26 mouse cellular contexts compared by ENCODE assay signal in the genomic region with DNA sequence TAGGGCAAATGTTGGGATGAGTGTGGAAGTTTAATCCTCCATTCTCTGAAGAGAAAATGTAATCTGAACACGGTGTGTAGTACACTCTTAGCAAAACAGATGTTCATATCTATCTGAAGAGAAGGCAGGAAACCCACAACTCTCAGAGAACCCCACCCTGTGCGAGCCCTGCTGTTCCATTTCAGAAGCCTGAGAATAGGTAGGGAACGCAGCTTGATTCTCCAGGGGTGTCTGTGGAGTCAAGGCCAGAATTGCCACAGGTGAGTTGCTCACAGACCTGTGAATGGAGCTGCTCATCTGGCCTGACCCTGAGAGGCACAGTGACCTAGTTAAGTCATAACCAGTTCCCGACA. TPM values are rescaled to one million over a fixed set of nuclear protein-coding genes. Genes with fewer than 3 reads are reported as not detected.
DNase-seq lines count a peak whose midpoint lies in the region; ATAC-seq lines count a peak whose summit lies in the region.
"Had no signal": no experiment of that assay in that cellular context is flagged by ENCODE, and none has a peak within 500 bp of the region (broad histone marks: within the 10 kb centered on the region; RNA-seq: fewer than 3 reads in every experiment).

No protein-coding gene starts in this region.

- ATAC-seq in embryonic facial prominence, embryonic 14.5 days (ENCODE audit: low read depth): peak; percentile 62; the same call in 1 of the 2 replicates
- ATAC-seq: forebrain, embryonic 13.5 days; forebrain, embryonic 16.5 days; hindbrain, postnatal 0 days had no signal

- H3K27me3 ChIP-seq in embryonic facial prominence, embryonic 14.5 days (replicated peaks; ENCODE audit: control insufficient read depth, insufficient read depth, low read length): no peaks in the 10 kb centered on the region
- no peaks in the 10 kb centered on the region for H3K27me3 ChIP-seq in embryonic facial prominence, embryonic 10.5 days (replicated peaks; ENCODE audit: low read depth, poor library complexity, severe bottlenecking)
- H3K27me3 ChIP-seq: embryonic facial prominence, embryonic 15.5 days; forebrain, embryonic 13.5 days had no signal

- no peak overlapping the region for H3K9ac ChIP-seq in embryonic facial prominence, embryonic 14.5 days (ENCODE audit: low read depth, low read length)
- H3K9ac ChIP-seq: embryonic facial prominence, embryonic 15.5 days; forebrain, embryonic 13.5 days; heart, embryonic 13.5 days; hindbrain, embryonic 14.5 days had no signal

- H3K36me3 ChIP-seq in embryonic facial prominence, embryonic 14.5 days (ENCODE audit: control insufficient read depth, insufficient read depth, low read length): no peaks in the 10 kb centered on the region
- H3K36me3 ChIP-seq in embryonic facial prominence, embryonic 10.5 days (replicated peaks): no peaks in the 10 kb centered on the region
- H3K36me3 ChIP-seq: embryonic facial prominence, embryonic 15.5 days; heart, embryonic 10.5 days; heart, embryonic 13.5 days had no signal

- H3K4me3 ChIP-seq in embryonic facial prominence, embryonic 14.5 days (ENCODE audit: low read depth, low read length): no peak overlapping the region
- H3K4me3 ChIP-seq in embryonic facial prominence, embryonic 10.5 days: no peak overlapping the region
- H3K4me3 ChIP-seq: embryonic facial prominence, embryonic 15.5 days; forebrain, embryonic 13.5 days; heart, adult 2 months; heart, embryonic 10.5 days; heart, embryonic 13.5 days had no signal

- no peaks in the 10 kb centered on the region for H3K9me3 ChIP-seq in embryonic facial prominence, embryonic 14.5 days (ENCODE audit: control insufficient read depth, low read length)
- no peaks in the 10 kb centered on the region for H3K9me3 ChIP-seq in embryonic facial prominence, embryonic 10.5 days
- H3K9me3 ChIP-seq: embryonic facial prominence, embryonic 15.5 days; forebrain, embryonic 13.5 days; heart, embryonic 10.5 days; heart, embryonic 13.5 days had no signal

- H3K4me2 ChIP-seq in embryonic facial prominence, embryonic 14.5 days (ENCODE audit: low read depth, low read length): no peak overlapping the region
- H3K4me2 ChIP-seq: embryonic facial prominence, embryonic 15.5 days; forebrain, embryonic 13.5 days; heart, embryonic 13.5 days; hindbrain, embryonic 14.5 days had no signal

- 67% methylated on average over 4 of the region's 4 CpGs for WGBS in embryonic facial prominence, embryonic 14.5 days
- 86% methylated on average over 4 of the region's 4 CpGs for WGBS in embryonic facial prominence, embryonic 10.5 days

- no peak overlapping the region for H3K27ac ChIP-seq in embryonic facial prominence, embryonic 14.5 days (replicated peaks; ENCODE audit: low read depth, low read length)
- H3K27ac ChIP-seq in embryonic facial prominence, embryonic 10.5 days (replicated peaks): no peak overlapping the region
- H3K27ac ChIP-seq: embryonic facial prominence, embryonic 15.5 days; forebrain, embryonic 13.5 days; heart, adult 2 months; heart, embryonic 10.5 days; heart, embryonic 13.5 days; hindbrain, embryonic 14.5 days; hindbrain, postnatal 0 days had no signal

- no peaks in the 10 kb centered on the region for H3K4me1 ChIP-seq in embryonic facial prominence, embryonic 14.5 days (ENCODE audit: control insufficient read depth, insufficient read depth, low read length)
- peaks cover 8% of the 10 kb centered on the region; the same call in 1 of the 2 replicates for H3K4me1 ChIP-seq in embryonic facial prominence, embryonic 10.5 days
- H3K4me1 ChIP-seq: forebrain, embryonic 13.5 days had no signal

- DNase-seq in embryonic facial prominence, embryonic 14.5 days (ENCODE audit: low spot score): no peak
- no peak for DNase-seq in embryonic facial prominence, embryonic 10.5 days (ENCODE audit: low spot score)
- DNase-seq in thymus, postnatal 0 days (ENCODE audit: low spot score): peak; percentile 73
- DNase-seq in thymus, adult 18-20 months: no peak
- DNase-seq in thymus, postnatal 25 days: peak; percentile 26
- no peak for DNase-seq in right cerebral cortex, postnatal 14 days
- DNase-seq in B cell, adult 2 months: no peak
- DNase-seq: adrenal gland, adult 2 months; adrenal gland, postnatal 14 days; cerebellum, adult 11 months; cerebellum, adult 2 months; cerebellum, adult 9-11 months; cerebellum, postnatal 25 days; embryo, embryonic 11 days; gastrocnemius, postnatal 10 days; gastrocnemius, postnatal 36 days; heart, adult 2 months; heart, postnatal 14 days; heart, postnatal 4 days had no signal

RNA-seq across cellular contexts. Expression of a gene that starts 10.5 kb away (rescaled TPM):
- polyA plus RNA-seq in embryonic facial prominence, embryonic 14.5 days (2014; fragmentation: Nextera tagmentation; extraction: Ambion mirVana): 36.0 and 36.6 TPM in 2 replicates
- 29.2 and 33.0 TPM in 2 replicates for polyA plus RNA-seq in embryonic facial prominence, embryonic 10.5 days (2016; fragmentation: Nextera tagmentation; extraction: Ambion mirVana)
- polyA plus RNA-seq in thymus, postnatal 0 days (2015; fragmentation: Nextera tagmentation; extraction: Ambion mirVana): 40.5 and 45.0 TPM in 2 replicates

Comparison
In these comparisons a context has a peak if more than half of its experiments do, and no peak if none do; other contexts are left out.
1. DNase-seq: peak in thymus, postnatal 0 days (single experiment) and thymus, postnatal 25 days (single experiment); none in embryonic facial prominence, embryonic 14.5 days (single experiment), embryonic facial prominence, embryonic 10.5 days (single experiment), thymus, adult 18-20 months (0 of 2), right cerebral cortex, postnatal 14 days (single experiment) and B cell, adult 2 months (0 of 2).